ENCODE assay signal across 31 mouse cellular contexts in the genomic region with DNA sequence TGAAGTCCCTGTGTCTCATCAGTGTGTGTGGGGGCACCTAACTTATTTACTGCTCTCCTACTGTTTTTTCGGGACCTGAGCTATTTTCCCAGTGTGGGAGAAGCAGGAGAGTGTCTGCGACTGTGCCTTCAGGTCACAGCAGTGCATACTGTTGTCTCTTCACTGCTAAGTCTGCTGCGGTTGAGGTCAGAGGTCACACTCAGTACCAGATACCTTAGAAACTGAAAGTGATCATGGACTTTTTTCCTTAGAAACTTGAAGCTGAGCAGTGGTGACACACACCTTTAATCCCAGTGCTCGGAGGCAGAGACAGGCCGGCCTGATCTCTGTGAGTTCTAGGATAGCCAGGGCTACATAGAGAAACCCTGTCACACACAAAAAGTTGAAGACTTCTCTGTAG. TPM values are rescaled to one million over a fixed set of nuclear protein-coding genes. Genes with fewer than 3 reads are reported as not detected.
DNase-seq lines count a peak whose midpoint lies in the region; ATAC-seq and TF ChIP-seq lines count a peak whose summit lies in the region.
"Had no signal": no experiment of that assay in that cellular context is flagged by ENCODE, and none has a peak within 500 bp of the region (broad histone marks: within the 10 kb centered on the region; RNA-seq: fewer than 3 reads in every experiment).

No protein-coding gene starts in this region.

- no peak for ATAC-seq in lung, postnatal 0 days
- ATAC-seq: activated CD4-positive, CD25-positive, alpha-beta regulatory T cell, adult 4 months; forebrain, embryonic 15.5 days had no signal

- no peak for DNase-seq in gastrocnemius, adult 2 months
- DNase-seq in gastrocnemius, adult 8-10 months (ENCODE audit: low spot score in 2 of 2) = no peak
- peak; percentile 63 for DNase-seq in liver, adult 2 months (ENCODE audit: extremely low read depth, low read depth, low spot score)
- no peak for DNase-seq in liver
- no peak for DNase-seq in lung, postnatal 0 days (ENCODE audit: low spot score)
- DNase-seq in lung, postnatal 4 days = no peak
- DNase-seq in yolk sac, embryonic 10.5 days (ENCODE audit: low spot score) = peak; percentile 57
- DNase-seq in right cerebral cortex, postnatal 14 days = no peak
- DNase-seq: adrenal gland, adult 8-10 months; adrenal gland, postnatal 25 days; cerebellum, adult 11-12 months; cerebellum, adult 8-10 months; cerebellum, postnatal 10 days; cerebellum, postnatal 36 days; embryo, embryonic 11 days; gastrocnemius, postnatal 14 days; heart, adult 11 months; heart, postnatal 14 days; heart, postnatal 4 days had no signal

- peaks cover 27% of the 10 kb centered on the region for H3K79me2 ChIP-seq in liver, adult 2 months (ENCODE audit: control insufficient read depth, insufficient read depth, low read length)

- no peaks in the 10 kb centered on the region for H3K27me3 ChIP-seq in liver, adult 2 months (ENCODE audit: control insufficient read depth, insufficient read depth, low read length)
- no peaks in the 10 kb centered on the region for H3K27me3 ChIP-seq in lung, postnatal 0 days (replicated peaks; ENCODE audit: insufficient read depth, low read length)
- H3K27me3 ChIP-seq: embryonic facial prominence, embryonic 13.5 days; forebrain, embryonic 12.5 days; forebrain, embryonic 15.5 days; heart, embryonic 13.5 days; hindbrain, embryonic 12.5 days; hindbrain, embryonic 15.5 days had no signal

- no peak for TF ChIP-seq EP300 in lung, postnatal 0 days (IDR thresholded peaks at IDR 0.05)

- no peak overlapping the region for H3K4me3 ChIP-seq in gastrocnemius, adult 2 months
- no peak overlapping the region for H3K4me3 ChIP-seq in liver, adult 2 months (ENCODE audit: insufficient read depth, low read depth, low read length)
- no peak overlapping the region for H3K4me3 ChIP-seq in lung, postnatal 0 days (ENCODE audit: low read depth, low read length)
- H3K4me3 ChIP-seq: embryonic facial prominence, embryonic 10.5 days; embryonic facial prominence, embryonic 13.5 days; erythroblast, embryonic 14.5 days; forebrain, embryonic 12.5 days; forebrain, embryonic 15.5 days; heart, embryonic 13.5 days; hindbrain, embryonic 12.5 days; hindbrain, embryonic 15.5 days had no signal

- peak overlapping the region; percentile 10 for H3K9ac ChIP-seq in liver, adult 2 months (ENCODE audit: low read depth, low read length)
- no peak overlapping the region for H3K9ac ChIP-seq in lung, postnatal 0 days (replicated peaks; ENCODE audit: low read depth)
- H3K9ac ChIP-seq: embryonic facial prominence, embryonic 13.5 days; forebrain, embryonic 12.5 days; forebrain, embryonic 15.5 days; heart, embryonic 13.5 days; hindbrain, embryonic 12.5 days; hindbrain, embryonic 15.5 days had no signal

- H3K4me1 ChIP-seq in liver, adult 2 months (ENCODE audit: control insufficient read depth, insufficient read depth, low read length) = peaks cover 45% of the 10 kb centered on the region
- peaks cover 17% of the 10 kb centered on the region for H3K4me1 ChIP-seq in lung, postnatal 0 days (ENCODE audit: insufficient read depth, low read depth, low read length)

- no peaks in the 10 kb centered on the region for H3K9me3 ChIP-seq in lung, postnatal 0 days (ENCODE audit: low read length)
- H3K9me3 ChIP-seq: embryonic facial prominence, embryonic 10.5 days; embryonic facial prominence, embryonic 13.5 days; forebrain, embryonic 12.5 days; forebrain, embryonic 15.5 days; heart, embryonic 13.5 days; hindbrain, embryonic 12.5 days; hindbrain, embryonic 15.5 days had no signal

- H3K4me2 ChIP-seq in lung, postnatal 0 days (replicated peaks; ENCODE audit: low read depth, low read length) = no peak overlapping the region
- H3K4me2 ChIP-seq: embryonic facial prominence, embryonic 13.5 days; forebrain, embryonic 12.5 days; forebrain, embryonic 15.5 days; heart, embryonic 13.5 days; hindbrain, embryonic 12.5 days; hindbrain, embryonic 15.5 days had no signal

- no peaks in the 10 kb centered on the region for H3K36me3 ChIP-seq in liver, adult 2 months (ENCODE audit: control insufficient read depth, insufficient read depth, low read length)
- no peaks in the 10 kb centered on the region for H3K36me3 ChIP-seq in lung, postnatal 0 days (ENCODE audit: insufficient read depth, low read length)
- H3K36me3 ChIP-seq: forebrain, embryonic 15.5 days; hindbrain, embryonic 15.5 days had no signal

- WGBS in liver, adult 2 months = 31% methylated on average over 5 of the region's 5 CpGs
- 74% methylated on average over 5 of the region's 5 CpGs for WGBS in lung, postnatal 0 days

- TF ChIP-seq CTCF in gastrocnemius, adult 2 months (IDR thresholded peaks at IDR 0.05) = no peak
- TF ChIP-seq CTCF in liver, adult 2 months (IDR thresholded peaks at IDR 0.05; ENCODE audit: low read depth, low read length) = no peak
- TF ChIP-seq CTCF in lung, postnatal 0 days (IDR thresholded peaks at IDR 0.05) = no peak

- peak overlapping the region; percentile 90 for H3K27ac ChIP-seq in gastrocnemius, adult 2 months
- H3K27ac ChIP-seq in liver, adult 2 months (replicated peaks; ENCODE audit: insufficient read depth, low read depth, low read length) = peak overlapping the region; percentile 80
- peak overlapping the region; percentile 86 for H3K27ac ChIP-seq in lung, postnatal 0 days (ENCODE audit: low read length)
- H3K27ac ChIP-seq: embryonic facial prominence, embryonic 10.5 days; embryonic facial prominence, embryonic 13.5 days; forebrain, embryonic 12.5 days; forebrain, embryonic 15.5 days; heart, embryonic 13.5 days; hindbrain, embryonic 12.5 days; hindbrain, embryonic 15.5 days had no signal

- TF ChIP-seq POLR2A in liver, adult 2 months (IDR thresholded peaks at IDR 0.05; ENCODE audit: extremely low read depth, insufficient read depth, low read length) = no peak

- intact Hi-C loops in gastrocnemius, adult 2 months (cut with DNase I) = no loop called here

RNA-seq across cellular contexts. Expression of gene Tmem63b, which starts 5.5 kb away (rescaled TPM):
- 10 to 100 TPM; 66.5 to 81.6 TPM for total RNA-seq in gastrocnemius, adult 2 months (2021)
- total RNA-seq in gastrocnemius, adult 8-10 months (2022) = 10 to 100 TPM; 65.5 to 74.0 (median 68.3) TPM
- total RNA-seq in liver, adult 2 months (2014; rRNA removed) = 23.0 and 35.4 TPM in 2 replicates
- polyA plus RNA-seq in liver, adult 2 months (2012; rRNA removed) = 98.6 and 99.2 TPM in 2 replicates
- 78.5 and 88.2 TPM in 2 replicates for polyA plus RNA-seq in lung, postnatal 0 days (2015; fragmentation: Nextera tagmentation; extraction: Ambion mirVana)

RNA-seq across cellular contexts. Expression of gene Mrpl14, which starts 6.0 kb away (rescaled TPM):
- total RNA-seq in gastrocnemius, adult 2 months (2021) = 100 to 1,000 TPM in 1 of 2 experiments, 10 to 100 TPM in 1; 99.5 to 139 TPM
- 100 to 1,000 TPM; 105 to 141 (median 132) TPM for total RNA-seq in gastrocnemius, adult 8-10 months (2022)
- 86.3 and 111 TPM in 2 replicates for total RNA-seq in liver, adult 2 months (2014; rRNA removed)
- 224 and 259 TPM in 2 replicates for polyA plus RNA-seq in liver, adult 2 months (2012; rRNA removed)
- 224 and 234 TPM in 2 replicates for polyA plus RNA-seq in lung, postnatal 0 days (2015; fragmentation: Nextera tagmentation; extraction: Ambion mirVana)

RNA-seq across cellular contexts. Expression of gene Capn11, which starts 33.0 kb away (rescaled TPM):
- total RNA-seq in gastrocnemius, adult 2 months (2021) = under 1 TPM; 0.59 to 0.98 TPM
- under 1 TPM; 0.15 to 0.51 (median 0.33) TPM for total RNA-seq in gastrocnemius, adult 8-10 months (2022)
- 0.13 TPM in 1 of 2 replicates, not detected in the other for total RNA-seq in liver, adult 2 months (2014; rRNA removed)
- polyA plus RNA-seq in liver, adult 2 months (2012; rRNA removed) = 0.02 TPM in 1 of 2 replicates, not detected in the other
- polyA plus RNA-seq in lung, postnatal 0 days (2015; fragmentation: Nextera tagmentation; extraction: Ambion mirVana) = 0.08 TPM in 1 of 2 replicates, not detected in the other
- total RNA-seq: ES-E14 had no signal
- polyA plus RNA-seq: erythroblast, embryonic 14.5 days had no signal

RNA-seq across cellular contexts. Expression of gene 1600014C23Rik, which starts 41.5 kb away (rescaled TPM):
- total RNA-seq in gastrocnemius, adult 2 months (2021) = under 1 TPM in 1 of 2 experiments, not detected in 1; 0.50 TPM
- under 1 TPM in 1 of 4 experiments, not detected in 3; 0.92 TPM for total RNA-seq in gastrocnemius, adult 8-10 months (2022)
- total RNA-seq in liver, adult 2 months (2014; rRNA removed) = not detected in 2 replicates
- polyA plus RNA-seq in liver, adult 2 months (2012; rRNA removed) = not detected in 2 replicates
- polyA plus RNA-seq in lung, postnatal 0 days (2015; fragmentation: Nextera tagmentation; extraction: Ambion mirVana) = not detected in 2 replicates
- total RNA-seq: adrenal gland, adult 8-10 months; adrenal gland, postnatal 25 days; ES-E14; gastrocnemius, postnatal 14 days; gastrocnemius, postnatal 4 days had no signal
- polyA plus RNA-seq: activated CD4-positive, CD25-positive, alpha-beta regulatory T cell, adult 4 months; cortical plate, adult 2 months; embryonic facial prominence, embryonic 10.5 days; embryonic facial prominence, embryonic 13.5 days; erythroblast, embryonic 14.5 days; forebrain, embryonic 15.5 days; hindbrain, embryonic 12.5 days had no signal

Comparison
In these comparisons a context has a peak if more than half of its experiments do, and no peak if none do; other contexts are left out.
1. DNase-seq: peak in liver, adult 2 months (single experiment) and yolk sac, embryonic 10.5 days (single experiment); none in gastrocnemius, adult 2 months (single experiment), gastrocnemius, adult 8-10 months (0 of 2), liver (single experiment), lung, postnatal 0 days (single experiment), lung, postnatal 4 days (0 of 2) and right cerebral cortex, postnatal 14 days (single experiment).
2. Peak in every context shown above with its lines, with median percentiles within 50 percentile points of each other: H3K27ac ChIP-seq.